Mouse (Mus musculus): Measurements from ENCODE around the gene Prph. TPM values are rescaled to one million over a fixed set of nuclear protein-coding genes. Genes with fewer than 3 reads are reported as not detected.

The Prph gene
- total RNA-seq (2021) = 1 to 10 TPM; 1.7 to 6.2 TPM
- long read RNA-seq, experiment 1, transcript Prph-201 (9 exons, 1,757 nt) = major isoform, 8 of 11 reads
- long read RNA-seq, experiment 1, partial matches to known transcripts = 1 of 11 reads
- long read RNA-seq, experiment 1, other reads (novel, unspliced or antisense) = 2 of 11 reads
- long read RNA-seq, experiment 2 = 0 reads

- no peak for DNase-seq (ENCODE audit: low spot score in 2 of 2)
- intact Hi-C loops (cut with DNase I) = no loop called here
Measured at GRCm38 (mm10) chr15:99055040-99055439, at the start of gene Prph. TSS of gene Prph (plus strand) at chr15:99055174.

GRCm38 (mm10) chr15:99008801-99009241 is 46.2 kb upstream of the Prph start:
- intact Hi-C loops (cut with DNase I) = no loop called here
- DNase-seq (ENCODE audit: low spot score in 2 of 2) = no peak

- intact Hi-C loops (cut with DNase I) = no loop called here
- DNase-seq (ENCODE audit: low spot score in 2 of 2) = no peak
Measured at GRCm38 (mm10) chr15:99010896-99011295, 44.1 kb upstream of the Prph start.

- intact Hi-C loops (cut with DNase I) = no loop called here
- no peak for DNase-seq (ENCODE audit: low spot score in 2 of 2)
Measured at GRCm38 (mm10) chr15:99011946-99012345, 43.0 kb upstream of the Prph start.

- intact Hi-C loops (cut with DNase I) = no loop called here
- DNase-seq (ENCODE audit: low spot score in 2 of 2) = no peak
Measured at GRCm38 (mm10) chr15:99014496-99015030, 40.4 kb upstream of the Prph start.

GRCm38 (mm10) chr15:99017355-99017761 is 37.6 kb upstream of the Prph start:
- intact Hi-C loops (cut with DNase I) = no loop called here
- no peak for DNase-seq (ENCODE audit: low spot score in 2 of 2)

- no peak for DNase-seq (ENCODE audit: low spot score in 2 of 2)
Measured at GRCm38 (mm10) chr15:99017986-99018385, 37.0 kb upstream of the Prph start.

GRCm38 (mm10) chr15:99018630-99019029 is 36.3 kb upstream of the Prph start:
- DNase-seq (ENCODE audit: low spot score in 2 of 2) = no peak
- intact Hi-C loops (cut with DNase I) = no loop called here

More at GRCm38 (mm10) chr15:99017986-99018385, 37.0 kb upstream of the Prph start:
- intact Hi-C loops (cut with DNase I) = no loop called here

GRCm38 (mm10) chr15:99019436-99019835 is 35.5 kb upstream of the Prph start:
- DNase-seq (ENCODE audit: low spot score in 2 of 2) = no peak
- intact Hi-C loops (cut with DNase I) = no loop called here

- intact Hi-C loops (cut with DNase I) = loop anchor here (10.0 kb wide), 1 partner anchor 55 kb away; the partner anchor contains the start of gene Troap
- DNase-seq (ENCODE audit: low spot score in 2 of 2) = no peak
Measured at GRCm38 (mm10) chr15:99020171-99020570, 34.8 kb upstream of the Prph start.

- intact Hi-C loops (cut with DNase I) = loop anchor here (10.0 kb wide), 1 partner anchor 54 kb away; the partner anchor contains the start of gene Troap
- DNase-seq (ENCODE audit: low spot score in 2 of 2) = no peak
Measured at GRCm38 (mm10) chr15:99021255-99021654, 33.7 kb upstream of the Prph start.

GRCm38 (mm10) chr15:99024668-99025314 is 30.2 kb upstream of the Prph start:
- intact Hi-C loops (cut with DNase I) = loop anchor here (10.0 kb wide), 1 partner anchor 50 kb away; the partner anchor contains the start of gene Troap
- peak; percentile 83 to 89 for DNase-seq (ENCODE audit: low spot score in 2 of 2)

- intact Hi-C loops (cut with DNase I) = loop anchor here (10.0 kb wide), 1 partner anchor 49 kb away; the partner anchor contains the start of gene Troap
- no peak for DNase-seq (ENCODE audit: low spot score in 2 of 2)
Measured at GRCm38 (mm10) chr15:99025414-99025813, 29.6 kb upstream of the Prph start.

- intact Hi-C loops (cut with DNase I) = loop anchor here (10.0 kb wide), 1 partner anchor 49 kb away; the partner anchor contains the start of gene Troap
- no peak for DNase-seq (ENCODE audit: low spot score in 2 of 2)
Measured at GRCm38 (mm10) chr15:99026259-99026658, 28.7 kb upstream of the Prph start.

- DNase-seq (ENCODE audit: low spot score in 2 of 2) = no peak
- intact Hi-C loops (cut with DNase I) = loop anchor here (10.0 kb wide), 1 partner anchor 48 kb away; the partner anchor contains the start of gene Troap
Measured at GRCm38 (mm10) chr15:99027116-99027515, 27.9 kb upstream of the Prph start.

- DNase-seq (ENCODE audit: low spot score in 2 of 2) = no peak
- intact Hi-C loops (cut with DNase I) = loop anchor here (10.0 kb wide), 1 partner anchor 46 kb away; the partner anchor contains the start of gene Troap
Measured at GRCm38 (mm10) chr15:99028874-99029458, 26.0 kb upstream of the Prph start.

GRCm38 (mm10) chr15:99029619-99030584 is 25.1 kb upstream of the Prph start, which contains the start of gene Tuba1c:
TSS of gene Tuba1c (plus strand) at chr15:99029891.
- intact Hi-C loops (cut with DNase I) = loop anchor here (10.0 kb wide), 1 partner anchor 45 kb away; the partner anchor contains the start of gene Troap
- peak; percentile 40 to 49 for DNase-seq (ENCODE audit: low spot score in 2 of 2)

GRCm38 (mm10) chr15:99030585-99031387 is 24.2 kb upstream of the Prph start:
- intact Hi-C loops (cut with DNase I) = no loop called here
- DNase-seq (ENCODE audit: low spot score in 2 of 2) = no peak
